Mouse (Mus musculus): ENCODE measurements around the gene Sucnr1. TPM values are rescaled to one million over a fixed set of nuclear protein-coding genes. Genes with fewer than 3 reads are reported as not detected.

The Sucnr1 gene
- not detected in 2 replicates for polyA plus RNA-seq (2016; fragmentation: Nextera tagmentation; extraction: Ambion mirVana)

- Histone ChIP-seq H3K4me1 (peaks cover 4% of the 10 kb centered on the region; the same call in 1 of the 2 replicates), H3K9me3 (no peaks in the 10 kb centered on the region), H3K27me3 (no peaks in the 10 kb centered on the region), H3K4me2 (no peak within 1 kb of the TSS), H3K4me3 (replicated peaks) (no peak within 1 kb of the TSS), H3K36me3 (replicated peaks) (no peaks in the 10 kb centered on the region), H3K9ac (no peak within 1 kb of the TSS), H3K27ac (no peak within 1 kb of the TSS)
- no peak for ATAC-seq (ENCODE audit: low FRiP score)
- WGBS = 53% methylated on average over 4 of the region's 4 CpGs
Measured at GRCm38 (mm10) chr3:60081648-60082047, at the start of gene Sucnr1. Sucnr1 (plus strand) TSS chr3:60081869.

GRCm38 (mm10) chr3:60046221-60046913, 35.3 kb upstream of the Sucnr1 start:
- no peaks in the 10 kb centered on the region for H3K4me1 ChIP-seq
- no peak overlapping the region for H3K9ac ChIP-seq
- no peaks in the 10 kb centered on the region for H3K9me3 ChIP-seq
- ATAC-seq (ENCODE audit: low FRiP score) = no peak
- no peak overlapping the region for H3K4me3 ChIP-seq (replicated peaks)
- no peak overlapping the region for H3K4me2 ChIP-seq
- H3K27ac ChIP-seq = no peak overlapping the region
- WGBS = 90% methylated on average over 3 of the region's 3 CpGs
- no peaks in the 10 kb centered on the region for H3K36me3 ChIP-seq (replicated peaks)
- H3K27me3 ChIP-seq = no peaks in the 10 kb centered on the region

- Histone ChIP-seq H3K36me3 (replicated peaks) (no peaks in the 10 kb centered on the region), H3K4me3 (replicated peaks) (no peak overlapping the region), H3K27me3 (no peaks in the 10 kb centered on the region), H3K9me3 (no peaks in the 10 kb centered on the region), H3K9ac (no peak overlapping the region), H3K4me1 (no peaks in the 10 kb centered on the region), H3K4me2 (no peak overlapping the region), H3K27ac (no peak overlapping the region)
- ATAC-seq (ENCODE audit: low FRiP score) = no peak
- WGBS = 84% methylated on average over 3 of the region's 3 CpGs
Measured at GRCm38 (mm10) chr3:60053231-60053927, 28.3 kb upstream of the Sucnr1 start.

- 91% methylated on average over 2 of the region's 2 CpGs for WGBS
- no peak overlapping the region for H3K9ac ChIP-seq
- H3K4me2 ChIP-seq = no peak overlapping the region
- no peaks in the 10 kb centered on the region for H3K9me3 ChIP-seq
- H3K27ac ChIP-seq = no peak overlapping the region
- ATAC-seq (ENCODE audit: low FRiP score) = no peak
- no peaks in the 10 kb centered on the region for H3K4me1 ChIP-seq
- H3K36me3 ChIP-seq (replicated peaks) = no peaks in the 10 kb centered on the region
- H3K27me3 ChIP-seq = no peaks in the 10 kb centered on the region
- no peak overlapping the region for H3K4me3 ChIP-seq (replicated peaks)
Measured at GRCm38 (mm10) chr3:60053931-60054330, 27.7 kb upstream of the Sucnr1 start.

- H3K4me3 ChIP-seq (replicated peaks) = no peak overlapping the region
- H3K4me2 ChIP-seq = no peak overlapping the region
- H3K36me3 ChIP-seq (replicated peaks) = no peaks in the 10 kb centered on the region
- no peak overlapping the region for H3K9ac ChIP-seq
- no peaks in the 10 kb centered on the region for H3K27me3 ChIP-seq
- ATAC-seq (ENCODE audit: low FRiP score) = no peak
- no peak overlapping the region for H3K27ac ChIP-seq
- H3K9me3 ChIP-seq = no peaks in the 10 kb centered on the region
- no peaks in the 10 kb centered on the region for H3K4me1 ChIP-seq
- WGBS = 33% methylated on average over 3 of the region's 3 CpGs
Measured at GRCm38 (mm10) chr3:60056451-60056850, 25.2 kb upstream of the Sucnr1 start.

GRCm38 (mm10) chr3:60057070-60057808, 24.4 kb upstream of the Sucnr1 start:
- H3K9ac ChIP-seq = no peak overlapping the region
- ATAC-seq (ENCODE audit: low FRiP score) = no peak
- no peaks in the 10 kb centered on the region for H3K4me1 ChIP-seq
- no peaks in the 10 kb centered on the region for H3K36me3 ChIP-seq (replicated peaks)
- H3K27me3 ChIP-seq = no peaks in the 10 kb centered on the region
- no peaks in the 10 kb centered on the region for H3K9me3 ChIP-seq
- H3K4me2 ChIP-seq = no peak overlapping the region
- WGBS = 93% methylated on average over 2 of the region's 2 CpGs
- H3K4me3 ChIP-seq (replicated peaks) = no peak overlapping the region
- no peak overlapping the region for H3K27ac ChIP-seq

GRCm38 (mm10) chr3:60057809-60058082, 23.9 kb upstream of the Sucnr1 start:
- Histone ChIP-seq H3K27ac (no peak overlapping the region), H3K9me3 (no peaks in the 10 kb centered on the region), H3K4me3 (replicated peaks) (no peak overlapping the region), H3K4me2 (no peak overlapping the region), H3K36me3 (replicated peaks) (no peaks in the 10 kb centered on the region), H3K9ac (no peak overlapping the region), H3K4me1 (no peaks in the 10 kb centered on the region), H3K27me3 (no peaks in the 10 kb centered on the region)
- 85% methylated on average over 1 of the region's 1 CpGs for WGBS
- ATAC-seq (ENCODE audit: low FRiP score) = no peak

GRCm38 (mm10) chr3:60078883-60079415, 2.7 kb upstream of the Sucnr1 start:
- Histone ChIP-seq H3K9ac (no peak overlapping the region), H3K4me2 (no peak overlapping the region), H3K27ac (no peak overlapping the region), H3K9me3 (no peaks in the 10 kb centered on the region), H3K27me3 (no peaks in the 10 kb centered on the region), H3K36me3 (replicated peaks) (no peaks in the 10 kb centered on the region), H3K4me3 (replicated peaks) (no peak overlapping the region), H3K4me1 (peaks cover 4% of the 10 kb centered on the region; the same call in 1 of the 2 replicates)
- ATAC-seq (ENCODE audit: low FRiP score) = no peak
- WGBS = 77% methylated on average over 1 of the region's 1 CpGs

- H3K36me3 ChIP-seq (replicated peaks) = no peaks in the 10 kb centered on the region
- peaks cover 4% of the 10 kb centered on the region; the same call in 1 of the 2 replicates for H3K4me1 ChIP-seq
- ATAC-seq (ENCODE audit: low FRiP score) = no peak
- no peak overlapping the region for H3K9ac ChIP-seq
- no peak overlapping the region for H3K4me3 ChIP-seq (replicated peaks)
- no peaks in the 10 kb centered on the region for H3K27me3 ChIP-seq
- H3K4me2 ChIP-seq = no peak overlapping the region
- H3K27ac ChIP-seq = no peak overlapping the region
- no peaks in the 10 kb centered on the region for H3K9me3 ChIP-seq
- 68% methylated on average over 4 of the region's 4 CpGs for WGBS
Measured at GRCm38 (mm10) chr3:60080572-60080971, 1.1 kb upstream of the Sucnr1 start.

- peaks cover 4% of the 10 kb centered on the region; the same call in 1 of the 2 replicates for H3K4me1 ChIP-seq
- no peak overlapping the region for H3K27ac ChIP-seq
- H3K27me3 ChIP-seq = no peaks in the 10 kb centered on the region
- H3K4me2 ChIP-seq = no peak overlapping the region
- H3K9me3 ChIP-seq = no peaks in the 10 kb centered on the region
- H3K9ac ChIP-seq = no peak overlapping the region
- no peaks in the 10 kb centered on the region for H3K36me3 ChIP-seq (replicated peaks)
- 91% methylated on average over 3 of the region's 3 CpGs for WGBS
- H3K4me3 ChIP-seq (replicated peaks) = no peak overlapping the region
- ATAC-seq (ENCODE audit: low FRiP score) = no peak
Measured at GRCm38 (mm10) chr3:60082746-60083145, 1.1 kb downstream of the Sucnr1 start.

GRCm38 (mm10) chr3:60085729-60086128, 4.1 kb downstream of the Sucnr1 start:
- no peak overlapping the region for H3K4me2 ChIP-seq
- no peaks in the 10 kb centered on the region for H3K36me3 ChIP-seq (replicated peaks)
- no peaks in the 10 kb centered on the region for H3K9me3 ChIP-seq
- H3K9ac ChIP-seq = no peak overlapping the region
- H3K4me1 ChIP-seq = peaks cover 4% of the 10 kb centered on the region; the same call in 1 of the 2 replicates
- ATAC-seq (ENCODE audit: low FRiP score) = no peak
- no peak overlapping the region for H3K27ac ChIP-seq
- 91% methylated on average over 2 of the region's 2 CpGs for WGBS
- no peaks in the 10 kb centered on the region for H3K27me3 ChIP-seq
- no peak overlapping the region for H3K4me3 ChIP-seq (replicated peaks)

- Histone ChIP-seq H3K27me3 (no peaks in the 10 kb centered on the region), H3K9ac (no peak overlapping the region), H3K36me3 (replicated peaks) (no peaks in the 10 kb centered on the region), H3K4me3 (replicated peaks) (no peak overlapping the region), H3K9me3 (no peaks in the 10 kb centered on the region), H3K4me1 (no peaks in the 10 kb centered on the region), H3K4me2 (no peak overlapping the region), H3K27ac (no peak overlapping the region)
- 90% methylated on average over 8 of the region's 8 CpGs for WGBS
- ATAC-seq (ENCODE audit: low FRiP score) = no peak
Measured at GRCm38 (mm10) chr3:60091321-60091720, 9.7 kb downstream of the Sucnr1 start.

Measured in forebrain, embryonic 12.5 days (tissue).